Mouse (Mus musculus) mouse trophoblast stem cell (cell line): ENCODE results near the gene Tnfrsf14.

ENCODE experiments used
- in situ Hi-C, 2 experiments: fragments of 300-500 bp; cut with MseI, MboI; formaldehyde crosslinking; loops; 2 replicates in 1 of 2; 3 replicates in 1 of 2; pipeline ENCODE4 v1.15.1; 2025

The Tnfrsf14 gene

DNA sequence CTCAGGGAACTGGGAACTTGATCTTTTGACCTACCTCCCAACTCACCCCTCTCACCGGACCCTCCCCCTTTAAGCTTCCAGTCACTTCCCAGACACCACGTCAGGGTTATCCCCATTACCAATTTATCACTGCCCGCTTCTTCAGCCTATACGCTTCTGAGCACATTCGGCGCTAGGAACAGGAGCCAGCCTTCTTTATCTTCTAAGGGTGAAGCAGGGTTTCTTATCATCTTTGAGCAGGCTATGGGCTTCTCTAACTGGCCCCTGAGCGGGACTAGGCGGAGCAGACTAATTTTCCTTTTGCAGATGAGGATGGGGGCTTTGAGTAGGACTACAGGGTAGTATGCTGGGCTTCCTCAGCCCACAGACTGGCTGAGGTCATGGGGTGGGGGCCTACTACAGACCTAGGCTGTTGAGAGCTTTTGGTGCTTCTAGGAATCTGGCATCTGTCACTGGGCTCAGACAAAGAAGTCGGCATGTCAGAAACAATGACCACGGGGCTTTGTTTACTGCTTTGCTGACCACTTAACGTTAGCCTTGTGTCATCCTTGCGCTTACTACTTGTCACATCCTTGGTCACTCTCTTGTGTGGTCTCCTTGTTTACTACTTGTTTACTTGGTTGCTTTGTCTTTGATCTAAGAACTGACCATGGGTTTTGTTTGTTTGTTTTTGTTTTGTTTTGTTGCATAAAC lies at the start of gene Tnfrsf14:
Gene Tnfrsf14 (minus strand): TSS at position 169 of the 693 bp plus-strand sequence.
- in situ Hi-C loops = no loop called here

- in situ Hi-C loops = no loop called here
Observed at GRCm38 (mm10) chr4:154974163-154974611, 45.8 kb upstream of the Tnfrsf14 start.

GRCm38 (mm10) chr4:154972546-154972945 lies 44.2 kb upstream of the Tnfrsf14 start:
- in situ Hi-C loops = no loop called here

- in situ Hi-C loops = loop anchor here in 1 of 2 experiments (5.0 kb wide), 1 partner anchor 100 kb away; the partner anchor contains the start of gene Pex10
Observed at GRCm38 (mm10) chr4:154967173-154967572, 38.8 kb upstream of the Tnfrsf14 start.

DNA sequence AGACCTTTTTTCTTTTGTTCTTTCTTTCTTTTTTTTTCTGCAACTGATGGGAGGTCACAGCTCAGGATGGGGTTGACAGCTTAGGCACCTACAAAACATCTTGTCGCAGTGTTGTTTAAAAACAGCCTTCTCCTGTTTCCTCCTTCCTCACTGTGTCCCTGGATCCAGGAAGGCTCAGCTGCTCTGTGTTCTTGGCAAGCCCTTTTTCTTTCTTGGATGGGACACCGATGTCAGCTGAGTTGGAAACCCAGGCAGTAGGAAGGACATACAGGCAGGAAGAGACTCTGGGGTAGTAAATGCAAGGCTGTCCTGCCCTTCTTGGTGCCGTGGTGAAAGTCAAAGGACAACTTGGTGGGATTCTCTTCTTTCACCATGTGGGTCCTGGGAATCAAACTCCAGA lies 37.5 kb upstream of the Tnfrsf14 start:
- in situ Hi-C loops = loop anchor here in 1 of 2 experiments (5.0 kb wide), 1 partner anchor 101 kb away; the partner anchor contains the start of gene Pex10

GRCm38 (mm10) chr4:154964581-154965235 lies 36.3 kb upstream of the Tnfrsf14 start:
- in situ Hi-C loops = loop anchor here in 1 of 2 experiments (5.0 kb wide), 1 partner anchor 103 kb away; the partner anchor contains the start of gene Pex10

- in situ Hi-C loops = no loop called here
Observed at GRCm38 (mm10) chr4:154963901-154964580, 35.7 kb upstream of the Tnfrsf14 start, which contains the start of gene Pank4. Pank4 (plus strand) TSS chr4:154964123.

- in situ Hi-C loops = no loop called here
Observed at GRCm38 (mm10) chr4:154963190-154963836, 35.0 kb upstream of the Tnfrsf14 start.

GRCm38 (mm10) chr4:154962683-154963082 lies 34.3 kb upstream of the Tnfrsf14 start:
- in situ Hi-C loops = no loop called here

GRCm38 (mm10) chr4:154961911-154962310 lies 33.5 kb upstream of the Tnfrsf14 start:
- in situ Hi-C loops = no loop called here

- in situ Hi-C loops = no loop called here
Observed at GRCm38 (mm10) chr4:154961226-154961738, 32.9 kb upstream of the Tnfrsf14 start.

DNA sequence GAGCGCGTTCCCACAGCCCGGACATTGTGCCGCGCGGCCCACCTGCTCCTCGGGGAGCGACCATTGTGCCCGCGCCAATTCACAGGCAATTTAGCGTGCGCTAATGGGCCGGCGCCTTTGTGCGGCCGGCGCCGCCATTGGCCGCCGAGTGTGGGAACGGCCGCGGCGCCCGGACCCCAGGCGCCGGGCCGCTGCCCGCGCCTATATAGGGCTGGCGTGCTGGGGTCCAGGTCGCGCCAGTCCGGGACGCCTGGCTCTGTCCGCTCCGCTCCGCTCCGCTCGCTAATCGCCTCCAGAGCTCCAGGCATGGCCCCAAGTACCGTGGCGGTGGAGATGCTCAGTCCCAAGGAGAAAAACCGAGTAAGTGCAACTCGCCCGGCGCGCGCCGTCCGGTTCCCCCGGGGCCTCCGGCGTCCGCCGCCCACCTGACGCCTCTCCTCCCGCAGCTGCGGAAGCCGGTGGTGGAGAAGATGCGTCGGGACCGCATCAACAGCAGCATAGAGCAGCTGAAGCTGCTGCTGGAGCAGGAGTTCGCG lies 32.4 kb upstream of the Tnfrsf14 start, which contains the start of gene Hes5:
Gene Hes5 (plus strand): TSS at position 234 of the 536 bp plus-strand sequence.
- in situ Hi-C loops = no loop called here

DNA sequence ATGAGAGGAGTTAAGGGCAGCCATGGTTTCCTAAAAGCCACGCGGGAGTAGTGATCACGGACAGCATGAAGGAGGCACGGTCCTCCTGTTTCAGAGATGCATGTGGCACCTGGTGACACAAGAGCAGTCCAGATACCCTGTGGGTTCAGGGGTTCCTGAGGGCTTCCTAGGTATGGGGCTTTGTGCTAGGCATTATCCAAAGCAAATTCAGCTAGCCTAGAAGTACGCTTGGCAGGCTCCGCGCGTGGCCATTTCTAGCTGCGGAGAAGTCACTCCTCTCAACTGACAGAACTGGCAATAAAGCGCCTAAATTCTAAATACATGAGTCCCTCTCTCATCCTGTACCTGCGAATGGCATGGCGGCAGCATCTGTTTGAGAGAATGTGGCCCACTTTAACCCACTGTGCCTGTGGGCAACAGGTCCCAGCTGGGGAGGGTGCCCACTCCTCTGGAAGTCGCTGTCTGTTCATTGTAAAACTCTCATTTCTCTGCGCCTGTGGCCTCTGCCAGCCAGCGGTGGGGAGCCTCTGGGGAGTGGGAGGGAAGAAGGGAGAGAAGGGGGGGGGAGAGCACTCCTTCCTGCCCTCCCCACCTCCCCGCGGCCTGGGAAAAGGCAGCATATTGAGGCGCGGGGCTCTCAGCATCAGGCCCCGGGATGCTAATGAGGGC lies 31.8 kb upstream of the Tnfrsf14 start:
- in situ Hi-C loops = no loop called here

GRCm38 (mm10) chr4:154958621-154959020 lies 30.3 kb upstream of the Tnfrsf14 start:
- in situ Hi-C loops = no loop called here

GRCm38 (mm10) chr4:154958171-154958570 lies 29.8 kb upstream of the Tnfrsf14 start:
- in situ Hi-C loops = no loop called here

- in situ Hi-C loops = no loop called here
Observed at GRCm38 (mm10) chr4:154957289-154957993, 29.1 kb upstream of the Tnfrsf14 start.

DNA sequence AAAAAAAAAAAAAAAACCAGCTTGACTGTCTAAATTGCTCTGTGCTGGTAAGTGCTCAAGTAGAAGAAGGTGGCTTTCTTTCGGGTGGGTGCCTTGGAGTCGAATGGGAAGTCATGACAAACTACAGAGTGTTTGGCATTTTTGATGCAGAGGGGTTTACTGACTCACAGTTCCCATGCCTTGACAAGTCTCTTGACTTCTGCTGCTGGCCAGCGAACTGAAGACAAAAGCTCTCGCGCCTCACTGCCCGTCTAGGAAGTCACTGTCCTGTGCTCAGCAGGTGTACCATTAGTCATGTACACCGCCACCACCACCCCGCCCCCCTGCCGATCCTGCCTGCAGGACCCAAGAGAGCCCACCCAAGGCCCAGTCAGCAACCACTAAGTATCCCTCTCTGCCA lies 28.2 kb upstream of the Tnfrsf14 start:
- in situ Hi-C loops = no loop called here

DNA sequence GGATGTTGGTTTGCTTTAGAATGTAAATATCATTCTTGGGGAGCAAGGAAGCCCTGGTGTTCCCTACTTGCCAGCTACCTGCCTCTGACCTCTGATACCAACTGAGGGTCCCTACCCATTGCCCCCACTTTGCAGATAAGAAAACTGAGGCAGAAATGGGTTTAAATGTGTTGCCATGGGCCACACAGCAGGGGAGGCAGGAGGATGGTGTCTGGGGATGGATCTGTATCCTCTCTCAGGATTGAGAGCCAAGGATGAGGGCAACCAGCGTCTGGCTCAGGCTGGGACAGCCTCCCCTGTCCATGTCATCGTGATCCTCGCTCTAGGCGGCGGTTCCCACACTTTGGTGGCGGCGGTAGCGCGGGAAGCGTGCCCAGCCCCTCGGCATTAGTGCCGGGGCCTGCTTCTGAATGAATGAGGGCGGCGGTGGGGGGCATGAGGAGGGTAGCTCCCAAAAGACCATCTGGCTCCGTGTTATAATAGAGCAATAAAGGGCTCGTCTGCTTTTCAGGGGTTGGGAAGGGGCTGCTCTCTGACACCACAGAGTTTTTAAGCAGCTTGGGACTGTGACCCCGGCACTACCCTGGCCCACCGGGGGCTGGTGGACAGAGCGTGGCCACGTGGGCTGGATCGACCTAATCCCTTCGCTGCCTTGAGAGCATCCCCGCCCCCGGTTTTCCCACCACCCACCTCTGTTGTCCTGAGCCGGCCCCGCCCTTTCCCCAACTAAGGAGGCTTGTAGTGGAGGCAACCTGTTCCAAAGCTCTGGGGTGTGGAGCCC lies 24.3 kb upstream of the Tnfrsf14 start:
- in situ Hi-C loops = no loop called here

GRCm38 (mm10) chr4:154949589-154949982 lies 21.2 kb upstream of the Tnfrsf14 start:
- in situ Hi-C loops = loop anchor here in 1 of 2 experiments (10.0 kb wide), 1 partner anchor 75 kb away; no protein-coding TSS in a partner anchor
